Comparison of ENCODE assay signal across 8 mouse cellular contexts in genomic region chr7:112225615-112226262, GRCm38 (mm10). TPM values are rescaled to one million over a fixed set of nuclear protein-coding genes. Genes with fewer than 3 reads are reported as not detected.
DNase-seq lines count a peak whose midpoint lies in the region; ATAC-seq and TF ChIP-seq lines count a peak whose summit lies in the region.

Mical2 (plus strand) TSS chr7:112225856.

- H3K4me1 ChIP-seq in heart, embryonic 13.5 days: peaks cover 75% of the 10 kb centered on the region
- H3K4me1 ChIP-seq in kidney, postnatal 0 days (replicated peaks; ENCODE audit: insufficient read depth, low read length): no peaks in the 10 kb centered on the region
- H3K4me1 ChIP-seq in liver, adult 2 months (ENCODE audit: control insufficient read depth, insufficient read depth, low read length): peaks cover 8% of the 10 kb centered on the region

- peak within 1 kb of the TSS; percentile 94 for H3K27ac ChIP-seq in heart, embryonic 13.5 days (replicated peaks)
- no peak within 1 kb of the TSS for H3K27ac ChIP-seq in kidney, postnatal 0 days
- peak within 1 kb of the TSS; percentile 73 for H3K27ac ChIP-seq in liver, adult 2 months (replicated peaks; ENCODE audit: insufficient read depth, low read depth, low read length)

- peak; percentile 88 for DNase-seq in 3T3-L1 (ENCODE audit: low read depth, low spot score)
- peak; percentile 96 for DNase-seq in brain, embryonic 14.5 days (ENCODE audit: low read depth)
- peak; percentile 81 for DNase-seq in fibroblast of lung, adult 2 months (ENCODE audit: low read depth)
- peak; percentile 95 for DNase-seq in kidney, postnatal 0 days (ENCODE audit: low spot score)
- DNase-seq in liver, adult 2 months (ENCODE audit: extremely low read depth, low read depth, low spot score): peak; percentile 87
- peak; percentile 19 for DNase-seq in splenic B cell, adult 2 months (ENCODE audit: low read depth, low spot score)

- no peak for TF ChIP-seq CTCF in brain, embryonic 14.5 days (IDR thresholded peaks at IDR 0.05; ENCODE audit: borderline replicate concordance, extremely low read depth, insufficient read depth, insufficient read length)
- TF ChIP-seq CTCF in kidney, postnatal 0 days (IDR thresholded peaks at IDR 0.05; ENCODE audit: low read depth): no peak
- TF ChIP-seq CTCF in liver, adult 2 months (IDR thresholded peaks at IDR 0.05; ENCODE audit: low read depth, low read length): 0 out of 2 replicates have a peak, but pooled peaks have one; percentile 3

- peak within 1 kb of the TSS; percentile 85 for H3K4me2 ChIP-seq in heart, embryonic 13.5 days
- peak within 1 kb of the TSS; percentile 93 for H3K4me2 ChIP-seq in kidney, postnatal 0 days (ENCODE audit: low read length)

- H3K9me3 ChIP-seq in heart, embryonic 13.5 days: 0 out of 2 replicates have a peak, but pooled peaks cover 3% of the 10 kb centered on the region
- H3K9me3 ChIP-seq in kidney, postnatal 0 days (replicated peaks; ENCODE audit: low read length): no peaks in the 10 kb centered on the region

- H3K27me3 ChIP-seq in heart, embryonic 13.5 days (replicated peaks): no peaks in the 10 kb centered on the region
- H3K27me3 ChIP-seq in kidney, postnatal 0 days (ENCODE audit: insufficient read depth, low read length): no peaks in the 10 kb centered on the region
- H3K27me3 ChIP-seq in liver, adult 2 months (ENCODE audit: control insufficient read depth, insufficient read depth, low read length): no peaks in the 10 kb centered on the region
- no peaks in the 10 kb centered on the region for H3K27me3 ChIP-seq in splenic B cell, adult 2 months (ENCODE audit: control insufficient read depth, insufficient read depth, low read length, poor library complexity, severe bottlenecking)

- 0 out of 2 replicates have a peak, but pooled peaks have one; percentile 28 for TF ChIP-seq POLR2A in brain, embryonic 14.5 days (IDR thresholded peaks at IDR 0.05; ENCODE audit: borderline replicate concordance, extremely low read depth, insufficient read depth, insufficient read length, poor library complexity, severe bottlenecking)
- peak; percentile 90; the same call in 1 of the 2 replicates for TF ChIP-seq POLR2A in liver, adult 2 months (IDR thresholded peaks at IDR 0.05; ENCODE audit: extremely low read depth, insufficient read depth, low read length)

- ATAC-seq in heart, embryonic 13.5 days (ENCODE audit: extremely low read depth, insufficient number of reproducible peaks, low FRiP score, low TSS enrichment): peak; percentile 88
- ATAC-seq in kidney, postnatal 0 days (replicated peaks; ENCODE audit: low FRiP score, low read depth): peak; percentile 99
- peak; percentile 79 for ATAC-seq in monocyte, adult 5-6 weeks (replicated peaks; ENCODE audit: insufficient number of reproducible peaks, low FRiP score, low TSS enrichment, poor library complexity, severe bottlenecking)

- peaks cover 30% of the 10 kb centered on the region for H3K36me3 ChIP-seq in heart, embryonic 13.5 days
- H3K36me3 ChIP-seq in kidney, postnatal 0 days (ENCODE audit: insufficient read depth, low read length): no peaks in the 10 kb centered on the region
- H3K36me3 ChIP-seq in liver, adult 2 months (ENCODE audit: control insufficient read depth, insufficient read depth, low read length): no peaks in the 10 kb centered on the region
- no peaks in the 10 kb centered on the region for H3K36me3 ChIP-seq in splenic B cell, adult 2 months (ENCODE audit: control insufficient read depth, insufficient read depth, low read length, poor library complexity, severe bottlenecking)

- WGBS in heart, embryonic 13.5 days: under 1% methylated on average over 53 of the region's 53 CpGs
- WGBS in kidney, postnatal 0 days: under 1% methylated on average over 53 of the region's 53 CpGs
- 0% methylated on average over 53 of the region's 53 CpGs for WGBS in liver, adult 2 months

- H3K79me2 ChIP-seq in liver, adult 2 months (ENCODE audit: control insufficient read depth, insufficient read depth, low read length): peaks cover 24% of the 10 kb centered on the region; the same call in 1 of the 2 replicates

- H3K4me3 ChIP-seq in heart, embryonic 13.5 days: peak within 1 kb of the TSS; percentile 87
- H3K4me3 ChIP-seq in kidney, postnatal 0 days (replicated peaks; ENCODE audit: low read depth, low read length): peak within 1 kb of the TSS; percentile 53
- H3K4me3 ChIP-seq in liver, adult 2 months (ENCODE audit: insufficient read depth, low read depth, low read length): peak within 1 kb of the TSS; percentile 80

- peak within 1 kb of the TSS; percentile 93 for H3K9ac ChIP-seq in heart, embryonic 13.5 days
- peak within 1 kb of the TSS; percentile 59 for H3K9ac ChIP-seq in kidney, postnatal 0 days (ENCODE audit: low read depth, low read length)
- H3K9ac ChIP-seq in liver, adult 2 months (ENCODE audit: low read depth, low read length): peak within 1 kb of the TSS; percentile 83

RNA-seq across cellular contexts. Expression of gene Mical2, which starts in this region (rescaled TPM):
- polyA plus RNA-seq in brain, embryonic 14.5 days (2012; rRNA removed): 4.8 TPM in 2 replicates
- 105 and 109 TPM in 2 replicates for polyA plus RNA-seq in heart, embryonic 13.5 days (2015; fragmentation: Nextera tagmentation; extraction: Ambion mirVana)
- 5.1 and 5.7 TPM in 2 replicates for polyA plus RNA-seq in kidney, postnatal 0 days (2015; fragmentation: Nextera tagmentation; extraction: Ambion mirVana)
- total RNA-seq in liver, adult 2 months (2014; rRNA removed): 4.1 and 4.5 TPM in 2 replicates
- 6.9 and 7.9 TPM in 2 replicates for polyA plus RNA-seq in liver, adult 2 months (2012; rRNA removed)
- total RNA-seq in monocyte, adult 5-6 weeks (2017): 0.75 to 3.9 TPM (median 1.6 TPM) in 3 replicates

Comparison
In these comparisons a context has a peak if more than half of its experiments do, and no peak if none do; other contexts are left out.
1. RNA of gene Mical2 (polyA plus RNA-seq): 105 to 109 TPM in heart, embryonic 13.5 days; 6.9 to 7.9 TPM in liver, adult 2 months, 5.1 to 5.7 TPM in kidney, postnatal 0 days and 4.8 TPM in brain, embryonic 14.5 days; every median in the first group is over 10 times any median in the second.
2. DNase-seq: peak in every context shown above with its lines; median percentile 96 in brain, embryonic 14.5 days; 95 in kidney, postnatal 0 days; 88 in 3T3-L1; 87 in liver, adult 2 months; 81 in fibroblast of lung, adult 2 months; 19 in splenic B cell, adult 2 months.
3. Peak in every context shown above with its lines, with median percentiles within 50 percentile points of each other: ATAC-seq, H3K4me3 ChIP-seq and H3K9ac ChIP-seq.